Mouse (Mus musculus) liver, embryonic 14.5 days (tissue): ENCODE measurements at regions not wholly inside any gene's neighbourhood (a gene's known extent, or its start where the extent isn't known, plus 50 kb on each side); places are given as distances from the start of the nearest gene placed in this dataset.

Experiments used
- ATAC-seq: fragments of 200-750 bp; cut with Nextera tagmentation; 2 replicates; pipeline ENCODE4 v1.8.0; 2017; ENCODE audit warnings: moderate number of reproducible peaks, mild to moderate bottlenecking, moderate library complexity; ENCODE audit not compliant: insufficient read depth
- DNase-seq, 3 experiments: peaks; one replicate each; pipeline ENCODE4 v3.0.0-alpha.2; 2012 to 2013; ENCODE audit warnings: low read depth in 3 of 3, low spot score in 3 of 3
- H3K27ac ChIP-seq: fragments of 300-500 bp; sonication (generic); 2 replicates; pipeline ENCODE4 v1.5.1; 2014; ENCODE audit warnings: moderate library complexity, mild to moderate bottlenecking, control low read depth, inconsistent platforms
- H3K27me3 ChIP-seq: fragments of 300-500 bp; sonication (generic); 2 replicates; pipeline ENCODE4 v1.6.1; 2014; ENCODE audit warnings: mild to moderate bottlenecking, low read length, moderate library complexity; ENCODE audit not compliant: control insufficient read depth, insufficient read depth
- H3K36me3 ChIP-seq: fragments of 300-500 bp; sonication (generic); replicated peaks from 2 replicates; pipeline ENCODE4 v1.6.1; 2014; ENCODE audit warnings: low read depth; ENCODE audit not compliant: control insufficient read depth, insufficient read depth
- H3K4me1 ChIP-seq, 2 experiments: fragments of 200-500 bp in 1 of 2; fragments of 300-500 bp in 1 of 2; sonication (generic) in 1 of 2; replicated peaks; 2 replicates each; pipeline ENCODE4 v1.6.1; 2012 to 2014; ENCODE audit warnings: antibody characterized with exemption in 1 of 2, inconsistent platforms in 1 of 2, low read length in 1 of 2; ENCODE audit not compliant: control insufficient read depth in 2 of 2, insufficient read depth in 2 of 2
- H3K4me2 ChIP-seq: fragments of 300-500 bp; sonication (generic); 2 replicates; pipeline ENCODE4 v1.6.1; 2014; ENCODE audit warnings: low read depth, mild to moderate bottlenecking, control low read depth, moderate library complexity
- H3K4me3 ChIP-seq, 2 experiments: fragments of 200-500 bp in 1 of 2; fragments of 300-500 bp in 1 of 2; sonication (generic) in 1 of 2; 2 replicates each; pipeline ENCODE4 v1.5.1; 2012 to 2014; ENCODE audit warnings: low read depth in 2 of 2, low read length in 2 of 2, mild to moderate bottlenecking in 2 of 2, control low read depth in 1 of 2, inconsistent platforms in 1 of 2, moderate library complexity in 1 of 2; ENCODE audit not compliant: insufficient read depth in 1 of 2
- H3K9ac ChIP-seq: fragments of 300-500 bp; sonication (generic); replicated peaks from 2 replicates; pipeline ENCODE4 v1.6.1; 2014; ENCODE audit warnings: mild to moderate bottlenecking, control low read depth, moderate library complexity
- H3K9me3 ChIP-seq: fragments of 300-500 bp; sonication (generic); 2 replicates; pipeline ENCODE4 v1.6.1; 2016; ENCODE audit warnings: low read length, mixed read lengths; ENCODE audit not compliant: control insufficient read depth
- CTCF ChIP-seq: IDR thresholded peaks from 2 replicates; pipeline ENCODE4 v1.5.1; 2016; ENCODE audit warnings: antibody characterized with exemption, low read depth, control low read depth
- EP300 ChIP-seq: IDR thresholded peaks from 2 replicates; pipeline ENCODE4 v1.6.1; 2016; ENCODE audit warnings: antibody characterized with exemption, low read depth
- WGBS: fragments of 180-500 bp; shearing (Covaris S2); extraction: QIAGEN DNeasy Blood & Tissue Kit; methylation state at CpG from one replicate; pipeline ENCODE4 v1.1.7; 2014; ENCODE audit not compliant: insufficient replicate concordance; 5-methylcytosine and 5-hydroxymethylcytosine counted together

GRCm38 (mm10) chr13:114226291-114226925 is 161.7 kb downstream of the Ndufs4 start:
- TF ChIP-seq CTCF (no peak), EP300 (no peak)
- Histone ChIP-seq H3K36me3 (no peaks in the 10 kb centered on the region), H3K27ac (no peak overlapping the region), H3K4me3 (no peak overlapping the region), H3K4me2 (no peak overlapping the region), H3K4me1 (0 out of 4 replicates have a peak, but pooled peaks cover 0 to 2% of the 10 kb centered on the region in 2 experiments), H3K9ac (no peak overlapping the region), H3K9me3 (no peaks in the 10 kb centered on the region), H3K27me3 (no peaks in the 10 kb centered on the region)
- DNase-seq (no peak), ATAC-seq (no peak)
- 56% methylated on average over 7 of the region's 7 CpGs for WGBS

DNA sequence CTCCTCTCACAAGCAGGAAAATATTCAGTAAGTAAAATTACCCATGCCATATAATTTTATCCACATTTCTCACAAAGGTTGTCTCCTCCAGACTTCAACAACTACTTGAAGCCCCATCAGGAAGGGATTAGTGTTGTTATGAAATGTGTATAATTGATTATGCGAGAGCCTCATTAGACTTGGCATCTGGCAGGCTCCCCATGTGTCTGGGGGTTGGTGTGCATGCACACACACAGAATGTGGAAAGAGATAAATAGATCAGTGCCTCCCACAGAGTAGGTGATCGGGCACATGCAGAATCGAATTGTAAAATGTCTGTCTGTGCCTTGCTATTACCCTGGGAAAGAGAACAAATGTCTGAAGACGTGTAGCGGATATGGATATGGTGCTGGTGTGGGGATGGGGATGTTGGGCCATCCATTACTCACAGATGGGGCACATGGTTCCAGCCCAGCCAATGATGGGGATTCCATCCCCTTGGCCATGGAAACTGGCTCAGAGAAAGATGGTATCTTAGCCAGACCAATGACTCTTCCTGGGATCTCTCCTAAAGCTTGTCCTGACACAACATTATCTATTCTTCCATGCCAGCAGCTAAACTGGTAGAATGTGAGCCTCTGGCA is 168.1 kb downstream of the Ndufs4 start:
- ATAC-seq (no peak), DNase-seq (no peak)
- no peaks in the 10 kb centered on the region for H3K27me3 ChIP-seq
- H3K4me1 ChIP-seq, result no peaks in the 10 kb centered on the region
- H3K27ac ChIP-seq, result no peak overlapping the region
- TF ChIP-seq CTCF (no peak), EP300 (no peak)
- no peaks in the 10 kb centered on the region for H3K9me3 ChIP-seq
- WGBS, result 57% methylated on average over 5 of the region's 5 CpGs
- no peaks in the 10 kb centered on the region for H3K36me3 ChIP-seq
- H3K9ac ChIP-seq, result no peak overlapping the region
- H3K4me2 ChIP-seq, result no peak overlapping the region
- H3K4me3 ChIP-seq, result no peak overlapping the region

GRCm38 (mm10) chr13:114215044-114215443 is 173.0 kb downstream of the Ndufs4 start:
- Histone ChIP-seq H3K9me3 (no peaks in the 10 kb centered on the region), H3K4me2 (no peak overlapping the region), H3K27me3 (no peaks in the 10 kb centered on the region), H3K36me3 (no peaks in the 10 kb centered on the region), H3K4me1 (no peaks in the 10 kb centered on the region), H3K27ac (no peak overlapping the region), H3K9ac (no peak overlapping the region), H3K4me3 (no peak overlapping the region)
- 71% methylated on average over 4 of the region's 4 CpGs for WGBS
- no peak for DNase-seq
- no peak for ATAC-seq
- TF ChIP-seq EP300, result no peak
- TF ChIP-seq CTCF, result no peak
